Mouse (Mus musculus) midbrain, embryonic 14.5 days (tissue): ENCODE data around the gene Gm12355. TPM values are rescaled to one million over a fixed set of nuclear protein-coding genes. Genes with fewer than 3 reads are reported as not detected.
"Not testable (repeated sequence)": the region's sequence is repeated elsewhere in the genome, so short reads cannot be mapped to it uniquely, and the experiment has no call there.

Experiments used
- ATAC-seq: fragments of 200-750 bp; cut with Nextera tagmentation; 2 replicates; pipeline ENCODE4 v1.8.0; 2017; ENCODE audit warnings: moderate number of reproducible peaks, moderate library complexity; ENCODE audit not compliant: low FRiP score, low TSS enrichment
- DNase-seq: peaks from one replicate; pipeline ENCODE4 v3.0.0-alpha.2; 2015
- H3K27ac ChIP-seq: fragments of 300-500 bp; sonication (generic); replicated peaks from 2 replicates; pipeline ENCODE4 v1.5.1; 2014; ENCODE audit warnings: mild to moderate bottlenecking, low read depth, low read length, moderate library complexity
- H3K27me3 ChIP-seq: fragments of 300-500 bp; sonication (generic); 2 replicates; pipeline ENCODE4 v1.6.1; 2014; ENCODE audit warnings: low read length, control low read depth, mixed read lengths; ENCODE audit not compliant: control insufficient read depth, insufficient read depth
- H3K36me3 ChIP-seq: fragments of 300-500 bp; sonication (generic); 2 replicates; pipeline ENCODE4 v1.6.1; 2014; ENCODE audit warnings: low read length, control low read depth; ENCODE audit not compliant: control insufficient read depth, insufficient read depth
- H3K4me1 ChIP-seq: fragments of 300-500 bp; sonication (generic); 2 replicates; pipeline ENCODE4 v1.6.1; 2014; ENCODE audit warnings: mild to moderate bottlenecking, antibody characterized with exemption, low read length, control low read depth; ENCODE audit not compliant: control insufficient read depth, insufficient read depth
- H3K4me2 ChIP-seq: fragments of 300-500 bp; sonication (generic); 2 replicates; pipeline ENCODE4 v1.6.1; 2014; ENCODE audit warnings: mild to moderate bottlenecking, low read length, moderate library complexity
- H3K4me3 ChIP-seq: fragments of 300-500 bp; sonication (generic); replicated peaks from 2 replicates; pipeline ENCODE4 v1.5.1; 2014; ENCODE audit warnings: low read depth, low read length
- H3K9ac ChIP-seq: fragments of 300-500 bp; sonication (generic); replicated peaks from 2 replicates; pipeline ENCODE4 v1.6.1; 2014; ENCODE audit warnings: mild to moderate bottlenecking, low read length, moderate library complexity
- H3K9me3 ChIP-seq: fragments of 300-500 bp; sonication (generic); 2 replicates; pipeline ENCODE4 v1.6.1; 2016; ENCODE audit warnings: low read length, control low read depth, mixed read lengths; ENCODE audit not compliant: control insufficient read depth
- WGBS: fragments of 180-500 bp; shearing (Covaris S2); extraction: QIAGEN DNeasy Blood & Tissue Kit; methylation state at CpG from one replicate; pipeline ENCODE4 v1.1.7; 2014; 5-methylcytosine and 5-hydroxymethylcytosine counted together
- polyA plus RNA-seq: library from polyadenylated mRNA; unstranded; fragments of >200 nt; fragmentation: Nextera tagmentation; extraction: Ambion mirVana; gene quantifications from 2 replicates; pipeline ENCODE4 v1.2.1, GENCODE M21; 2014

The Gm12355 gene
- polyA plus RNA-seq: 0.71 and 1.4 TPM in 2 replicates

- Histone ChIP-seq H3K27me3 (no peaks in the 10 kb centered on the region), H3K9ac (no peak within 1 kb of the TSS), H3K4me3 (no peak within 1 kb of the TSS), H3K4me1 (no peaks in the 10 kb centered on the region), H3K4me2 (no peak within 1 kb of the TSS), H3K27ac (no peak within 1 kb of the TSS), H3K9me3 (no peaks in the 10 kb centered on the region), H3K36me3 (no peaks in the 10 kb centered on the region)
- no peak for DNase-seq
- no peak for ATAC-seq
- WGBS: 91% methylated on average over 10 of the region's 10 CpGs
Measured at GRCm38 (mm10) chr11:98625611-98626410, at the start of gene Gm12355, which contains the start of gene Gsdma3. Gene Gm12355 (minus strand): TSS chr11:98625661. Gene Gsdma3 (plus strand): TSS chr11:98626360.

- not testable (repeated sequence) for H3K4me3 ChIP-seq, H3K36me3 ChIP-seq, H3K9ac ChIP-seq, H3K4me1 ChIP-seq, H3K4me2 ChIP-seq, ATAC-seq, H3K27me3 ChIP-seq, H3K9me3 ChIP-seq, H3K27ac ChIP-seq
- peak; percentile 68 for DNase-seq
- whole genome bisulfite sequencing: 6% methylated on average over 6 of the region's 7 CpGs
Measured at GRCm38 (mm10) chr11:98673136-98673535, 47.7 kb upstream of the Gm12355 start.

DNA sequence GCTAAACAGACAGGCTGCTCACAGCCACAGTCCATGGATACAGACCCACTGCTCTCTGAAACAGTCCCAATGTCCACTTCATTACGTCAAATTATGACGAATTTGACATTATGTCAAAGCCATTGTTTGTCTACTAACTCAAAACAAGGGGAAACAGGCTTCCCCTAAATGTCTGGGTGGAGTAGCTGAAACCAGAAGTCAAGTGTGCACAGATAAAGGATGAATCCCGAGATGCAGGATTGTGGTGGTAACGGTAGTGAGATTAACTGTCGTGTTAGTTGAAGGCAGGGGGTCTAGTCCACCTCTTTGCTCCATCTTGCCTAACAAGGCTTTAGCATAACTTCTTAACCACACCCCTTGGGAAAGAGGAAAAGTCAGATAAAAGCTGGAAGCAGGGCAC lies 47.0 kb upstream of the Gm12355 start:
- ATAC-seq: no peak
- no peak overlapping the region for H3K27ac ChIP-seq
- no peaks in the 10 kb centered on the region for H3K36me3 ChIP-seq
- no peak for DNase-seq
- no peaks in the 10 kb centered on the region for H3K27me3 ChIP-seq
- H3K4me2 ChIP-seq: no peak overlapping the region
- H3K4me3 ChIP-seq: no peak overlapping the region
- no peaks in the 10 kb centered on the region for H3K9me3 ChIP-seq
- H3K4me1 ChIP-seq: no peaks in the 10 kb centered on the region
- H3K9ac ChIP-seq: no peak overlapping the region
- 88% methylated on average over 5 of the region's 5 CpGs for WGBS

DNA sequence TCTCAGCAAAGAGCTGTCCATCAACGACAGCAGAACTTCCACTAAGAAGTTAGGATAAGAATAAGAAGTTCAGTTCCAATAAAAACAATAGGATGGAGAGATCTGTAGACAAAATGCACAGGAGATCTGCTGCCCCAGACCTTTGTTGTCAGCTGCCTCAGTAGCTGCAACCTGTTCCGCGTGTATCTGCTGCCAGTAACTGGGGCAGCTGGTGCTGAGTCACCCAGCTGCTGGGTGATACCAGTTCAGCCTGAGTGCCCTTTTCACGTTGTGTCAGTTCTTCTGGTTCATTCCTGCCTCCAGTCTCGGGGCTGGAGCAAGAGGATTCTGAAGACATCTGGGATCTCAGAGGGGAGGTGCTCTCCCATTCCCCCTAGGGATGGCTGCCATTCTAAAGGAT lies 46.4 kb upstream of the Gm12355 start:
- ATAC-seq (no peak), DNase-seq (no peak)
- H3K4me1 ChIP-seq: no peaks in the 10 kb centered on the region
- H3K27me3 ChIP-seq: no peaks in the 10 kb centered on the region
- H3K9me3 ChIP-seq: no peaks in the 10 kb centered on the region
- no peak overlapping the region for H3K4me2 ChIP-seq
- no peak overlapping the region for H3K4me3 ChIP-seq
- H3K36me3 ChIP-seq: no peaks in the 10 kb centered on the region
- no peak overlapping the region for H3K27ac ChIP-seq
- WGBS: 58% methylated on average over 5 of the region's 5 CpGs
- H3K9ac ChIP-seq: no peak overlapping the region

GRCm38 (mm10) chr11:98671284-98671815 lies 45.9 kb upstream of the Gm12355 start:
- Histone ChIP-seq H3K27ac (no peak overlapping the region), H3K9me3 (no peaks in the 10 kb centered on the region), H3K27me3 (no peaks in the 10 kb centered on the region), H3K4me1 (no peaks in the 10 kb centered on the region), H3K4me2 (no peak overlapping the region), H3K9ac (no peak overlapping the region), H3K4me3 (no peak overlapping the region), H3K36me3 (no peaks in the 10 kb centered on the region)
- DNase-seq (no peak), ATAC-seq (no peak)
- WGBS: 72% methylated on average over 3 of the region's 3 CpGs

DNA sequence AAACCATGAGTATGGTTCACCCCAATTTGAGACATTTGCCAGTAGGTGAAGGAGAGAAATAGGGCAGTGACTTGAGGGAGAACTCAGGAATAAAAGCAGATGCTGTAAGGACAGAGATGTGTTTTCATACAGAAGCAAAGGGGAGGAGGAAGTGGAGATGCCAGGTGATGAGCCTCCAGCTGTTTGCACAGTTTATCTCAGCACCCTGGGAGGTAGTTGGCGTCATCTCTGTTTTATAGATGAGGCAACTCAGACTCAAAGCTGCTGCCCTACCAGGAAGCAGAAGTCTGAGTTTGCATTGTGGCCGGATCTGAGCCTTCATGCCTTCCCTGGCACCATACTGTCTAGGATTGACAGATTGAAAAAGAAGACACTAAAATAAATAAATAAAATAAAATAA lies 43.5 kb upstream of the Gm12355 start:
- WGBS: 74% methylated on average over 2 of the region's 2 CpGs

DNA sequence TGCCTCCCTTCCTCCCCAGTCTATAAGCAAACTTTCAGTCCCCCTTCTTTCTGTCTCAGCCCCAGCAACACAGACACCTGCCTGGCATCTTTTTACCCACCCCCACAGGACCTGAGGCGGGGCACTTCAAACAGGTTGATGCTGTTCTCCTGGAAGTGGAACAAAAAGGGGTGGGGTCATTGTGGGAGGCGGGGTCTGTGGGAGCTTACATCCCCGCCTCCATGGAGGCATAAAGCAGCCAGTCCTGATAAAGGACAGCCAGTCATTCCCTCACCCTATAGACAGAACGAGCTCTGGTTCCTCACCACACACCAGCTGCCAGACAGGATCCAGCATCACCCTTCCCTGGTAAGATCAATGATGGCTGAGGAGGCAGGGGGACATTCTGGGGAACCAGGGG lies 38.6 kb upstream of the Gm12355 start, which contains the start of gene Gsdma:
TSS of gene Gsdma (plus strand) at position 261 of the 400 bp plus-strand sequence.
- H3K9ac ChIP-seq: no peak within 1 kb of the TSS
- no peak within 1 kb of the TSS for H3K4me3 ChIP-seq
- no peak for DNase-seq
- no peaks in the 10 kb centered on the region for H3K27me3 ChIP-seq
- 21% methylated on average over 4 of the region's 4 CpGs for WGBS
- H3K9me3 ChIP-seq: no peaks in the 10 kb centered on the region
- H3K36me3 ChIP-seq: no peaks in the 10 kb centered on the region
- no peak within 1 kb of the TSS for H3K4me2 ChIP-seq
- no peak for ATAC-seq
- H3K4me1 ChIP-seq: no peaks in the 10 kb centered on the region
- no peak within 1 kb of the TSS for H3K27ac ChIP-seq

More for the DNA sequence above, 43.5 kb upstream of the Gm12355 start:
- no peak overlapping the region for H3K4me2 ChIP-seq
- no peak for ATAC-seq
- no peak overlapping the region for H3K9ac ChIP-seq
- DNase-seq: no peak
- H3K9me3 ChIP-seq: no peaks in the 10 kb centered on the region
- no peaks in the 10 kb centered on the region for H3K4me1 ChIP-seq
- H3K36me3 ChIP-seq: no peaks in the 10 kb centered on the region
- H3K4me3 ChIP-seq: no peak overlapping the region
- no peaks in the 10 kb centered on the region for H3K27me3 ChIP-seq
- H3K27ac ChIP-seq: no peak overlapping the region

DNA sequence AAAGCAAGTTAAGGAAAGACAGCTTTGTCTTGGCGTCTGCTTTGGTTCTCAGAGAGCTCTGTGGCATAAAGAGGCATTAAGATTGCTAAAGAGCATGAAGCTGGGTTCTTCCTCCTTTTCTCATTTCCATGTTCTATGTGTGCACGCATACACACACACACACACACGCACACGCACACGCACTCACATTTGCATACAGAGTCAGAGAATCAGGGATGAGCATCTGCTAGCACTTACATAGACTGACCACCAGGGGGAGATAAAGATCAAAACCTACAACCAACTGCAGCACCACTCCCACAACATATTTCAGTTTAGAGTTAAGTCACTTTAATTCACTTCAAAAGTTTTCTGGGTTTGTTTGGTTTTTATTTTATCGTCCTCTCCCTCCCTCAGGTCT lies 35.1 kb upstream of the Gm12355 start:
- WGBS: 9% methylated on average over 6 of the region's 6 CpGs
- H3K36me3 ChIP-seq: no peaks in the 10 kb centered on the region
- no peaks in the 10 kb centered on the region for H3K27me3 ChIP-seq
- no peak overlapping the region for H3K9ac ChIP-seq
- peak overlapping the region; percentile 32 for H3K4me2 ChIP-seq
- no peak overlapping the region for H3K27ac ChIP-seq
- no peaks in the 10 kb centered on the region for H3K4me1 ChIP-seq
- 0 out of 2 replicates have a peak, but pooled peaks have one; percentile 43 for ATAC-seq
- no peak overlapping the region for H3K4me3 ChIP-seq
- H3K9me3 ChIP-seq: no peaks in the 10 kb centered on the region
- peak; percentile 88 for DNase-seq

DNA sequence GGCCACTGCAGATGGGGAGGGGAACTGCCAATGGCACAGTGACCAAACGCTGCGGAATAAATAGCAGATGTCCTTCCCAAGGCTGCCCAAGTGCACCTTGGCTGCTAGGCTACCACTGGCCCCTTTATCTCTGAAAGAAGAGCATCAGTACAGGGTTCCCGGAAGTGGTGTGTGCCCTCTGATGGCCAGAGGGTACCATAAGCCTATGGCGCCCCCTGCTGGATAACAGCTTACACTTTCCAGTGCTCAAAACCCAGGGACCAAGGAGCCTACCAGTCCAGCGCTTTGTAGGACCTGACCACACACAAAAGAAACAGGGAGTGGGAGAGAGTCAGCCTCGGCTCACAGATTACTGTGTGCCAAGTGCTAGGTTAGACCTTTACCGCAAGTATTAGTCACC lies 29.6 kb upstream of the Gm12355 start:
- H3K4me3 ChIP-seq, H3K27ac ChIP-seq, H3K27me3 ChIP-seq, H3K4me2 ChIP-seq, H3K9me3 ChIP-seq, H3K36me3 ChIP-seq, ATAC-seq, H3K9ac ChIP-seq, H3K4me1 ChIP-seq: not testable (repeated sequence)
- WGBS: 5% methylated on average over 7 of the region's 7 CpGs
- DNase-seq: peak; percentile 56
